Mouse (Mus musculus) liver, embryonic 11.5 days (tissue): ENCODE results near the gene Bcl3. TPM values are rescaled to one million over a fixed set of nuclear protein-coding genes. Genes with fewer than 3 reads are reported as not detected.

ENCODE experiments used
- ATAC-seq: fragments of 200-750 bp; cut with Nextera tagmentation; replicated peaks from 2 replicates; pipeline ENCODE4 v1.8.0; 2017; ENCODE audit warnings: moderate number of reproducible peaks, mild to moderate bottlenecking, moderate TSS enrichment, moderate library complexity; ENCODE audit not compliant: low FRiP score
- DNase-seq: peaks from one replicate; pipeline ENCODE4 v3.0.0-alpha.2; 2017; ENCODE audit warnings: low spot score
- H3K27ac ChIP-seq: fragments of 300-500 bp; sonication (generic); 2 replicates; pipeline ENCODE4 v1.5.1; 2014; ENCODE audit warnings: mild to moderate bottlenecking, low read depth, low read length, control low read depth
- H3K27me3 ChIP-seq: fragments of 300-500 bp; sonication (generic); replicated peaks from 2 replicates; pipeline ENCODE4 v1.6.1; 2014; ENCODE audit warnings: low read length, mixed read lengths; ENCODE audit not compliant: control insufficient read depth, insufficient read depth
- H3K36me3 ChIP-seq: fragments of 300-500 bp; sonication (generic); 2 replicates; pipeline ENCODE4 v1.6.1; 2014; ENCODE audit warnings: mild to moderate bottlenecking, low read length, moderate library complexity, mixed read lengths; ENCODE audit not compliant: control insufficient read depth, insufficient read depth
- H3K4me1 ChIP-seq: fragments of 300-500 bp; sonication (generic); replicated peaks from 2 replicates; pipeline ENCODE4 v1.6.1; 2014; ENCODE audit warnings: low read length, mixed read lengths; ENCODE audit not compliant: control insufficient read depth, insufficient read depth
- H3K4me2 ChIP-seq: fragments of 300-500 bp; sonication (generic); 2 replicates; pipeline ENCODE4 v1.6.1; 2014; ENCODE audit warnings: mild to moderate bottlenecking, control low read depth, moderate library complexity
- H3K4me3 ChIP-seq: fragments of 300-500 bp; sonication (generic); 2 replicates; pipeline ENCODE4 v1.5.1; 2014; ENCODE audit warnings: low read depth, low read length, control low read depth
- H3K9ac ChIP-seq: fragments of 300-500 bp; sonication (generic); 2 replicates; pipeline ENCODE4 v1.6.1; 2014; ENCODE audit warnings: low read depth, low read length, control low read depth
- H3K9me3 ChIP-seq: fragments of 300-500 bp; sonication (generic); 2 replicates; pipeline ENCODE4 v1.6.1; 2016; ENCODE audit warnings: low read length, inconsistent platforms, mixed read lengths; ENCODE audit not compliant: control insufficient read depth
- WGBS: fragments of 180-500 bp; shearing (Covaris S2); extraction: QIAGEN DNeasy Blood & Tissue Kit; methylation state at CpG from one replicate; pipeline ENCODE4 v1.1.7; 2014; 5-methylcytosine and 5-hydroxymethylcytosine counted together
- polyA plus RNA-seq: library from polyadenylated mRNA; unstranded; fragments of >200 nt; fragmentation: Nextera tagmentation; extraction: Ambion mirVana; gene quantifications from 2 replicates; pipeline ENCODE4 v1.2.1, GENCODE M21; 2014

Bcl3 gene
- polyA plus RNA-seq, 1 experiment from 2014 or later: 5.4 TPM

GRCm38 (mm10) chr7:19841686-19842413 is 19.3 kb upstream of the Bcl3 start:
- no peak for DNase-seq
- H3K27me3 ChIP-seq: peaks cover 8% of the 10 kb centered on the region; the same call in 1 of the 2 replicates
- no peaks in the 10 kb centered on the region for H3K9me3 ChIP-seq
- peak; percentile 75 for ATAC-seq
- H3K9ac ChIP-seq: no peak overlapping the region
- 0 out of 2 replicates have a peak overlapping the region, but pooled peaks have one; percentile 5 for H3K27ac ChIP-seq
- H3K36me3 ChIP-seq: no peaks in the 10 kb centered on the region
- H3K4me3 ChIP-seq: no peak overlapping the region
- no peak overlapping the region for H3K4me2 ChIP-seq
- H3K4me1 ChIP-seq: peaks cover 4% of the 10 kb centered on the region; the same call in 1 of the 2 replicates
- WGBS: 75% methylated on average over 21 of the region's 21 CpGs

GRCm38 (mm10) chr7:19840936-19841335 is 18.4 kb upstream of the Bcl3 start:
- Histone ChIP-seq H3K9ac (no peak overlapping the region), H3K27me3 (peaks cover 7% of the 10 kb centered on the region; the same call in 1 of the 2 replicates), H3K27ac (no peak overlapping the region), H3K4me1 (peaks cover 4% of the 10 kb centered on the region; the same call in 1 of the 2 replicates), H3K4me3 (no peak overlapping the region), H3K9me3 (no peaks in the 10 kb centered on the region), H3K36me3 (no peaks in the 10 kb centered on the region), H3K4me2 (no peak overlapping the region)
- DNase-seq (no peak), ATAC-seq (no peak)
- 75% methylated on average over 3 of the region's 3 CpGs for WGBS

DNA sequence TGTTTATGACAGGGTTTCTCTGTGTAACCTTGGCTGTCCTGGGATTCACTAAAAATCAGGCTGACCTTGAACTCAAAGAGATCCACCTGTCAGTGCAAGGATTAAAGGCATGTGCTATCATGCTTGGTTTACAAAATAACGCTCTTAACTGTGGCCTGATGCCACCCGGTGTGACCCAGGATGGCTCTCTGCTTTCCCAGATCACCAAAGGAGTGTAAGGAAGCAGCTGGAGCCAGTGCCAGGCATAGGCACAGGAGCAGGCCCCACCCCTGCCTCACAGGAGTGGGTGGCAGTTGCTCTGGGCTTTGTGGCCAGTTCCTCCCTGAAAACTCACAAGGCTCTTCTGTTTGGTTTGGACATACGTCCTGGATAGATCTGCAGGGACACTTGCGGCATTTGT is 17.8 kb upstream of the Bcl3 start:
- Histone ChIP-seq H3K27me3 (peaks cover 7% of the 10 kb centered on the region; the same call in 1 of the 2 replicates), H3K9ac (no peak overlapping the region), H3K4me1 (peaks cover 4% of the 10 kb centered on the region; the same call in 1 of the 2 replicates), H3K9me3 (no peaks in the 10 kb centered on the region), H3K36me3 (no peaks in the 10 kb centered on the region), H3K4me2 (no peak overlapping the region), H3K4me3 (no peak overlapping the region), H3K27ac (no peak overlapping the region)
- ATAC-seq (no peak), DNase-seq (no peak)
- 79% methylated on average over 4 of the region's 4 CpGs for WGBS

DNA sequence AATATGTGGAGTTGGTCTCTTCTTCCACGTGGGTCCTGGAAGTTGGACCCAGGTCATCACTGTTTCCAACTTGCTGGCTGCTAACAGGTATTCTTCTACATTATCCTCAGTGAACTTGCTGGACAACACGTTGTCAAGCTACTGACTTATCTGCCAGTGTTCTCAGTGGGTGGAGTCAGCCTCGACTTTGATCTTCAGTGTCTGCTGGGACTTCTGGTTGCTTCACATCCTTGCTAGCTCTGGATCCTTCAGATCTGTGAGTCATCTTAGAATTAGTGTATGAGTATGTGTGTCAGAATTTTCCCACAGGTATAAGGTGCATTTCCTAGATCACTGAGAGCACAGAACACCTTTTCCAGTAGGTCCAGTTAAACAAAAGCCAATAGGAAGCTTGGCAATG is 14.3 kb upstream of the Bcl3 start:
- ATAC-seq: no peak
- 38% methylated on average over 3 of the region's 3 CpGs for WGBS
- H3K9me3 ChIP-seq: no peaks in the 10 kb centered on the region

GRCm38 (mm10) chr7:19834055-19834454 is 11.5 kb upstream of the Bcl3 start:
- Histone ChIP-seq H3K27me3 (no peaks in the 10 kb centered on the region), H3K9me3 (no peaks in the 10 kb centered on the region), H3K4me1 (peaks cover 12% of the 10 kb centered on the region), H3K9ac (no peak overlapping the region), H3K4me2 (no peak overlapping the region), H3K4me3 (no peak overlapping the region), H3K27ac (no peak overlapping the region), H3K36me3 (no peaks in the 10 kb centered on the region; the same call in 1 of the 2 replicates)
- DNase-seq (no peak), ATAC-seq (no peak)
- WGBS: 55% methylated on average over 3 of the region's 3 CpGs

More for the DNA sequence above, 14.3 kb upstream of the Bcl3 start:
- DNase-seq: no peak
- Histone ChIP-seq H3K4me3 (no peak overlapping the region), H3K4me1 (0 out of 2 replicates have a peak, but pooled peaks cover 2% of the 10 kb centered on the region), H3K9ac (no peak overlapping the region), H3K27ac (no peak overlapping the region), H3K27me3 (no peaks in the 10 kb centered on the region), H3K36me3 (no peaks in the 10 kb centered on the region), H3K4me2 (no peak overlapping the region)

- no peak overlapping the region for H3K27ac ChIP-seq
- no peak overlapping the region for H3K4me2 ChIP-seq
- ATAC-seq: no peak
- no peak overlapping the region for H3K9ac ChIP-seq
- WGBS: 52% methylated on average over 9 of the region's 9 CpGs
- no peaks in the 10 kb centered on the region; the same call in 1 of the 2 replicates for H3K36me3 ChIP-seq
- no peaks in the 10 kb centered on the region for H3K27me3 ChIP-seq
- peaks cover 12% of the 10 kb centered on the region for H3K4me1 ChIP-seq
- DNase-seq: no peak
- H3K9me3 ChIP-seq: no peaks in the 10 kb centered on the region
- no peak overlapping the region for H3K4me3 ChIP-seq
These were observed 9.3 kb upstream of the Bcl3 start for GRCm38 (mm10) chr7:19831837-19832236.

- H3K9me3 ChIP-seq: no peaks in the 10 kb centered on the region
- 24% methylated on average over 13 of the region's 13 CpGs for WGBS
- H3K4me2 ChIP-seq: peak overlapping the region; percentile 41
- DNase-seq (no peak), ATAC-seq (peak; percentile 59)
- H3K4me3 ChIP-seq: no peak overlapping the region
- no peaks in the 10 kb centered on the region; the same call in 1 of the 2 replicates for H3K36me3 ChIP-seq
- 0 out of 2 replicates have a peak overlapping the region, but pooled peaks have one; percentile 5 for H3K9ac ChIP-seq
- peak overlapping the region; percentile 11; the same call in 1 of the 2 replicates for H3K27ac ChIP-seq
- peaks cover 12% of the 10 kb centered on the region for H3K4me1 ChIP-seq
- H3K27me3 ChIP-seq: no peaks in the 10 kb centered on the region
These were observed 8.1 kb upstream of the Bcl3 start for GRCm38 (mm10) chr7:19830682-19831156.

DNA sequence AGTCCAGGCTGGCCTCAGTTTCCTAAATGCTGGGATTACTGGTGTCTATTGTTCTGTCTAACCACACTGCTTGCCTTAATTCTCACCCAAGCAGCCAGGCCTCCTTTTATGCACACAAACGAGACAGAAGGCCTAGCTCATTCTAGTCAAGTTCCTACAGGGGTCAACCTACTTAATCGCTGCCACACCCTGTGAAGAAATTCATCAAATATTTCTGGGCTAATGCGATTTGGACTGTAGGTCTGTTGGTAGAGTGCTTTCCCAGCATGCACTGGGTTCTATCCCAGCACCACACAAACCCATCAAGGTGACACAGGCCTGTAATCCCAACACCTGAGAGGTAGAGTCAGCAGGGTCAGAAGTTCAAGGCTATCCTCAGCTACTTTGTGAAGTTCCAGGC is 7.1 kb upstream of the Bcl3 start:
- DNase-seq (no peak), ATAC-seq (no peak)
- Histone ChIP-seq H3K27me3 (no peaks in the 10 kb centered on the region), H3K9me3 (no peaks in the 10 kb centered on the region), H3K4me3 (no peak overlapping the region), H3K9ac (no peak overlapping the region), H3K27ac (no peak overlapping the region), H3K4me2 (no peak overlapping the region), H3K4me1 (peaks cover 12% of the 10 kb centered on the region), H3K36me3 (no peaks in the 10 kb centered on the region; the same call in 1 of the 2 replicates)
- WGBS: 79% methylated on average over 3 of the region's 3 CpGs
